Mouse (Mus musculus) megakaryocyte, adult 5-6 weeks (primary cell): ENCODE results near the gene Gm6034. TPM values are rescaled to one million over a fixed set of nuclear protein-coding genes. Genes with fewer than 3 reads are reported as not detected.
A peak's percentile ranks its signal among the peaks of the same experiment; 100 is the strongest.
"Not testable (repeated sequence)": the region's sequence is repeated elsewhere in the genome, so short reads cannot be mapped to it uniquely, and the experiment has no call there.

Source experiments
- ATAC-seq: 2 replicates; pipeline ENCODE4 v1.8.0; 2016; ENCODE audit warnings: mild to moderate bottlenecking, inconsistent platforms; ENCODE audit not compliant: poor library complexity, severe bottlenecking
- total RNA-seq, 2 experiments: library from RNA; stranded (forward) in 1 of 2; stranded (reverse) in 1 of 2; fragments of 153-499, 151-499 nt in 1 of 2; fragments of 221-1000, 200-1000 nt in 1 of 2; gene quantifications; 2 replicates each; pipeline versions ENCODE4 v1.2.3 to v1.2.4; 2015 to 2017

The Gm6034 gene
- total RNA-seq, 2 experiments from 2014 or later, result not detected

GRCm38 (mm10) chr17:36022098-36022497, 20.7 kb upstream of the Gm6034 start:
- ATAC-seq, result no peak

GRCm38 (mm10) chr17:36022922-36023321, 19.8 kb upstream of the Gm6034 start:
- ATAC-seq, result no peak

GRCm38 (mm10) chr17:36023710-36024654, 18.8 kb upstream of the Gm6034 start:
- peak; percentile 69 for ATAC-seq

GRCm38 (mm10) chr17:36025197-36025596, 17.6 kb upstream of the Gm6034 start:
- ATAC-seq, result no peak

DNA sequence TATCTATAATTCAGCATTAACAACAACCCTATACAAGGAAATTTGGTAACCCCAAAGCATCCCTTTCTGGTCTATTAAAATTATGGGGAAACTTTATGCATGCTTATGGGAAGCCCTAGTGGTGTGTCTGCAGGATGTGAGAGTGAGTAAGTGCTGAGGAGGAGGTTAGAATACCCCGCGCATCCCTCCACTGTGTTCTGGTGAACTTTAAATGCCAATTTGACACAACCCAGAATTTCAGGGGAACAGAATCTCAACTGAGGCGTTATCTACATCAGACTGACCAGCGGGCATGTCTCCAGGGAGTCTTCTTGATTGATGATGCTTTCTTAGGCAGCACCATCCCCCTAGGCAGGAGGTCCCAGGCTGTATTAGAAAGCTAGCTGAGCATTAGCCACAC, 16.9 kb upstream of the Gm6034 start:
- ATAC-seq, result no peak

DNA sequence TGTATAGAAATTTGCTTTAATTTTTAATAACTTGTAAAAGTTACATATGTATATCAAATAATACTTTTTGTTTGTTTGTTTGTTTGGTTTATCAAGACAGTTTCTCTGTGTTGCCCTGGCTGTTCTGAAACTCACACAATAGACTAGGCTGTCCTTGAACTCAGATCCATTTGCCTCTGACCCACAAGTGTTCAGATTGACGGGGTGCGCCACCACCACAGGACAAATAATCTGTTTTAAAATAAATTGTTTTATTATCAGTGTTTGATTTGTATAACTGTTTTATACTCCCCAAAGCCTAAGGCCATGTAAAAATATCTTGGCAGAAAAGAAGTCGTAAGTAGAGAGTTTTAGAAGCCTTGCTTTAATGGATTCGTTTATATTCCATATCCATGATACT, 15.1 kb upstream of the Gm6034 start:
- no peak for ATAC-seq

DNA sequence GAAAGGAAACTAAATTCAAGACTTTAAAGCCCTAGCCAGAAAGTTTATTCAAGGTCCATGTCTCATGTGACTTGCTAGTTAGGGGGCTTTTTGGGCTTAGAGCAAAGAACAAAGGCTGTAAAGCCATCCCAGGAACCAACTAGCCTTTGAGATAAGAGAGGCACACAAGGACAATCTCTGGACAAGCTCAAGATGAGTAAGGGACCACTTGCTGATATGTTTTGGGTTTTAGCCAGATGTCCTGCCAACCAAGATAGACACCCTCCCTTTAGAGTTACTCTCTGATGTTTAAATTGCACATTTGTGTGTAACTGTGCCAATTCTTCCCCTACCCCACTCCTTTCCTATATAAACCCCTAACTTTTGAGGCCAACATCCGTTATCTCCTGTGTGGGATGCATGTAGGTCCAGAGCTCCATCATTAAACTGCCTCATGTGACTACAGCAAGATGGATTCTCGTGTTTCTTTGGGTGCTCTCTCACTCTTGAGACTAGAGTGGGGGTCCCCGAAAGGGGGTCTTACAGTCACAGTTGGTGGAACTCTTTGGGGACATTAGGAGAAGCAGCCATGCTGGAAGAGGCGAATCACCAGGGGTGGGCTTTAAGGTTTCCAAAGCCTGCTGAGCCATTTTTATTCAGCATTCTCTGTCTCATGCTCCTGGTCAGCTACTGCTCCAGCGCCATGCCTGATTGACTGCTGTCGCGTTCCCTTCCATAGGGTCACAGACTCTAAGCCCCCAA, 13.7 kb upstream of the Gm6034 start:
- no peak for ATAC-seq

- not testable (repeated sequence) for ATAC-seq
Measured at GRCm38 (mm10) chr17:36030046-36030702, 12.6 kb upstream of the Gm6034 start.

DNA sequence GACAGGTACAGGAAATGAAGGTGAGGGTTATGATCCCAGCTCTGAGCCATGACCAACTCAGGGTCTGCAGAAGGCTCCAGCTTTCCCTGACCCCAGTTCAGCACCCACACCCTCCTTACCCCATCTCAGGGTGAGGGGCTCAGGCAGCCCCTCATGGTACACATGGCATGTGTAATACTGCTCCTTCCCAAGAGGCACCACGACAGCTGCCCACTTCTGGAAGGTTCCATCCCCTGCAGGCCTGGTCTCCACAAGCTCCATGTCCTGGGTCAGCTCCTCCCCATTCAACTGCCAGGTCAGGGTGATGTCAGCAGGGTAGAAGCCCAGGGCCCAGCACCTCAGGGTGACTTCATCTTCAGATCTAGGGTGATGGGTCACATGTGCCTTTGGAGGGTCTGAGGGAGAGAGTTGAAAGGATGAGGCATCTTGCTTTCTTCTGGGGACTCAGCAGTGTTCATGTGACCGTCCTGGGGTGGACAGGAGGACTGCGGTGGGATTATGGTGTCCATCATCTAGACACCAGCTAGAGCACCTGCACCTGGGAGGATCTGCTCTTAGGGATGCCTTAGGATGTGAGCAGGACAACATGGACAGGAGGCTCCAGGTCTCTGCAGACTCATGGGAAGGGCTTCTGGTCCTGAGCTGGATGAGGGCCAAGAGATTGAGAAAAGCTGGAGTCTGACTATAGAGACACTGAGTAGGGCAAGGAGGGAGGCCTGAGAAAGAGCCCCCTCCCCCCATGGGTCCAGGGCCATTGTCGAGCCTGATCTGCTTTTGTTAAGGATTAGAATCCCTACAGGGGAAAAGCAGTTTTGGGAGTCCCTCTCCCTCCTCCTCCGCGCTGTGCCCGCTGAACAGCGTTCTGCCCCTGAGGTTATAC, 11.8 kb upstream of the Gm6034 start:
- not testable (repeated sequence) for ATAC-seq

GRCm38 (mm10) chr17:36031583-36032331, 11.0 kb upstream of the Gm6034 start:
- ATAC-seq, result peak; percentile 78

DNA sequence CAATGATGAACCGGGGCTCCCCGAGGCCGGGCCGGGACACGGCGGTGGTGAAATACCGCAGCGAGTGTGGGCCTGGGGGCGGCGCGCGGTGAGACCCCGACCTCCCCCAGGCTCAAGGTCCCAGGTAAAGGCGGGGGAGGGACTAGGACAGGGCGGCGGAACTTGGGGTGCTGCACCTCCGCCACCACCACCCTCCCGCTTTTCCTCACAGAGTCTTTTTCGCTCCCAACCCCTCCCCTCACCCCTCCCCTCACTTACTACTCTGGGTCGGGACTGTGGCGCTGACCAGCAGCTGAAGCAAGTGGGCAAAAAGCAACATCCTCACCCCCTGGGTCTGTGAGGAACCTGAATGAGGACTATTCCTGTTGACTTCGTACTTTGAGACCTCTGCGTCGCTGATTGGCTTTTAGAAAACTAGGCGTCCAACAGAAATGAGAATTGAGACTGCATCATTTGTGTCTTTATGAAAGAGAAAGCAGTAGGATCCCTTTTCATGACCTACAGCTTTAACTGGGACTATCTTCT, 10.3 kb upstream of the Gm6034 start, which contains the start of gene H2-T23:
TSS of gene H2-T23 (minus strand) at position 505 of the 525 bp plus-strand sequence.
- peak; percentile 86 for ATAC-seq

DNA sequence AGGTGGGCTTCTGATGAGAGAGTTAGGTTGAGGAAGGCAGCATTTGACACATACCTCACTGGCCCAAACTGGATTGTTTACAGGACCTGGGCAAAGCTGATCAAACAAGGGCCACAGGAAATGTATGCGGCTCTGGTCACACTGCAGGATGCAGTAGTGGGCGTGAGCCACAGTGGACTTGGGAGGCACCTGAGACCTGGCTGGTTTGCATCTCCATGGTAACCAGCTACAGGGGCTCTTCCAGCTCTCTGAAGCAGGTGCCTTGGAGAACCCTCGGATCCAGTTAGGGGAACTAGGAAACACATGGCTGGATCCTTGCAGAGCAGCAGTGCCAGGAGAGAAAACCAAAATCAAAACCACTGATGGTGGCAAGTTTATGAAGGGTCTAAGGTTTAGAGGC, 8.2 kb upstream of the Gm6034 start:
- ATAC-seq, result not testable (repeated sequence)

DNA sequence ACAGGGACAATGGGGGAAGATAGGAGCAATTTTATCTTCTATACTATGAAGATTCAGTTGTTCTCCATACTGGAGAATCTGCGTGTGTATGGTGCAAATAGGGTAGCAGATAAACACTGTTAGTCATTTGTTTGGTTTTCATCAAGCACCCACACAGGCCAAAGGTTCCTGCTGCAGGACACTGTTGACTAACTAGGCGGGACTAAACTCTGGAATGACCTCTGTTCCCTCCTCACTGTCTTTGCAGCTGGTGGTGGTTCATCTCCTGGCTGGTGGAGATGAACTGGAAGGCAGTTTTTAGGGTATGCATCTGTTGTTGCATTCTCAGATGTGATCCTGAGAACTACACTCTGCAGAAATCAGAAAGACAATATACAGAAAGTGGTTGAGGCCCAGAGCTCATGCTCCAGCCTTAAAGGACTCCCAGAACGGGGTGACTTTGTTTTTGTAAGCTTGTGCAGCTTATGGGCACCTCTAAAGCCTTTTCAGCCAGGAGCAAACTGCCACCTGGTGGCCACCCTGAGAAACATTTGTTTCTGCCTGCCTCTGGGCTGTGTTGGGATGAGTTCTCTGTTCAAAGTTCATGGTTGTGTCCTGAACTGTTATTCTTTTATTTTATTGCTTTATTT, 7.6 kb upstream of the Gm6034 start:
- peak; percentile 69 for ATAC-seq

- ATAC-seq, result not testable (repeated sequence)
Measured at GRCm38 (mm10) chr17:36036126-36036525, 6.6 kb upstream of the Gm6034 start.

DNA sequence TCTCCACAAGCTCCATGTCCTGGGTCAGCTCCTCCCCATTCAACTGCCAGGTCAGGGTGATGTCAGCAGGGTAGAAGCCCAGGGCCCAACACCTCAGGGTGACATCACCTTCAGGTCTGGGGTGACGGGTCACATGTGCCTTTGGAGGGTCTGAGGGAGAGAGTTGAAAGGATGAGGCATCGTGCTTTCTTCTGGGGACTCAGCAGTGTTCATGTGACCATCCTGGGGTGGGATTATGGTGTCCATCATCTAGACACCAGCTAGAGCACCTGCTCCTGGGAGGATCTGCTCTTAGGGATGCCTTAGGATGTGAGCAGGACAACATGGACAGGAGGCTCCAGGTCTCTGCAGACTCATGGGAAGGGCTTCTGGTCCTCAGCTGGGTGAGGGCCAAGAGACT, 2.2 kb upstream of the Gm6034 start:
- ATAC-seq, result not testable (repeated sequence)

GRCm38 (mm10) chr17:36042055-36042454, 706 bp upstream of the Gm6034 start:
- peak; percentile 35 for ATAC-seq

DNA sequence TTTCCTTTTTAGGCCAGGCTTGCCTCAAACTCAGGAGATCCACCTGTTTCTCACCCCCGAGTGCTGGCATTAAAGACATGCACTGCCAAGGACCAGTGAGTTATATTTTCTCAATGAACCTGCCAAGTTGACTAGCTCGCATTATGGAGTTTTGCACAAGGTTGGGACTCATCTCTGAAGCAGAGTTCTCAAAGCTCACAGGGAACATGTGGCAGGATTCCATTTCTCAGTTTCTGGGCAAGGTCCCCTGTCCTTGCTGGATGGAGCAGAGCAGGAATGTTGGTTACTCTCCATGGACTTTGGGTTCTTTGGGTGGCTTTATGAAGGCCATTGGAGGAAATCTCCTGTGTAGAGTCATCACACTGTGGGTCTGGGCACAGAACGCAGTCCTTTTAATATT, 525 bp downstream of the Gm6034 start:
- no peak for ATAC-seq

- ATAC-seq, result not testable (repeated sequence)
Measured at GRCm38 (mm10) chr17:36057927-36058326, 15.2 kb downstream of the Gm6034 start.

DNA sequence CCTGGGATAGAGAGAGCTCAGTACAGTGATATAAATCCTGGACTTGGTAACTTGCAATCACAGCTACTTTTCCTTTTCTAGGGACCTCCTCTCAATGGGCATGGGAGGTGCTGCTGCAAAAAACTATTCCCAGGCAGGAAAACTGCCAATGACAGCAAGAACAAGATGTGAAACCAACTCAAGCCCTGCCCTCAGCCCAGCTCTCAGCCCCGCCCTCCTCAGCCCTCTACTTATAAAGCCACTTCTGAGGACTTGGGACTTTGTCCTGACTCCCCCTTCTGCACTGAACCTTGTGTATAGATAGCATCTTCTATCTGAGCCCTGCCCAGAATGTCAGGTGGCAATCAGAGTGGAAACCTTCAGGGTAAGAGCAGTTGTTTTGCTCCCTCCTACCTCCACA, 15.6 kb downstream of the Gm6034 start, which contains the start of gene Gm11127:
TSS of gene Gm11127 (minus strand) at position 10 of the 400 bp plus-strand sequence.
- not testable (repeated sequence) for ATAC-seq
